Mouse (Mus musculus) hindbrain, postnatal 0 days (tissue): ENCODE measurements at regions not wholly inside any gene's neighbourhood (a gene's known extent, or its start where the extent isn't known, plus 50 kb on each side); places are given as distances from the start of the nearest gene placed in this dataset.

Source experiments
- ATAC-seq: fragments of 200-750 bp; cut with Nextera tagmentation; 2 replicates; pipeline ENCODE4 v1.8.0; 2017; ENCODE audit warnings: mild to moderate bottlenecking, moderate TSS enrichment, moderate library complexity
- DNase-seq: peaks from one replicate; pipeline ENCODE4 v3.0.0-alpha.2; 2015; ENCODE audit warnings: low spot score
- H3K27ac ChIP-seq: fragments of 300-500 bp; sonication (generic); 2 replicates; pipeline ENCODE4 v1.5.1; 2014; ENCODE audit warnings: mild to moderate bottlenecking
- H3K27me3 ChIP-seq: fragments of 300-500 bp; sonication (generic); 2 replicates; pipeline ENCODE4 v1.6.1; 2014; ENCODE audit warnings: low read length, mixed read lengths; ENCODE audit not compliant: insufficient read depth
- H3K36me3 ChIP-seq: fragments of 300-500 bp; sonication (generic); 2 replicates; pipeline ENCODE4 v1.6.1; 2014; ENCODE audit warnings: low read length, mixed read lengths; ENCODE audit not compliant: insufficient read depth
- H3K4me1 ChIP-seq: fragments of 300-500 bp; sonication (generic); 2 replicates; pipeline ENCODE4 v1.6.1; 2014; ENCODE audit warnings: antibody characterized with exemption, low read length, mixed read lengths; ENCODE audit not compliant: insufficient read depth
- H3K4me2 ChIP-seq: fragments of 300-500 bp; sonication (generic); 2 replicates; pipeline ENCODE4 v1.6.1; 2014; ENCODE audit warnings: low read depth, mild to moderate bottlenecking, low read length, moderate library complexity, mixed read lengths
- H3K4me3 ChIP-seq: fragments of 300-500 bp; sonication (generic); 2 replicates; pipeline ENCODE4 v1.5.1; 2014; ENCODE audit warnings: low read length
- H3K9ac ChIP-seq: fragments of 300-500 bp; sonication (generic); replicated peaks from 2 replicates; pipeline ENCODE4 v1.6.1; 2014; ENCODE audit warnings: mild to moderate bottlenecking, low read length, moderate library complexity, mixed read lengths
- H3K9me3 ChIP-seq: fragments of 300-500 bp; sonication (generic); 2 replicates; pipeline ENCODE4 v1.6.1; 2016; ENCODE audit warnings: low read length, mixed read lengths
- CTCF ChIP-seq: IDR thresholded peaks from 2 replicates; pipeline ENCODE4 v1.5.1; 2016; ENCODE audit warnings: antibody characterized with exemption, control low read depth, low read depth
- WGBS: fragments of 180-500 bp; shearing (Covaris S2); extraction: QIAGEN DNeasy Blood & Tissue Kit; methylation state at CpG from one replicate; pipeline ENCODE4 v1.1.7; 2014; 5-methylcytosine and 5-hydroxymethylcytosine counted together

DNA sequence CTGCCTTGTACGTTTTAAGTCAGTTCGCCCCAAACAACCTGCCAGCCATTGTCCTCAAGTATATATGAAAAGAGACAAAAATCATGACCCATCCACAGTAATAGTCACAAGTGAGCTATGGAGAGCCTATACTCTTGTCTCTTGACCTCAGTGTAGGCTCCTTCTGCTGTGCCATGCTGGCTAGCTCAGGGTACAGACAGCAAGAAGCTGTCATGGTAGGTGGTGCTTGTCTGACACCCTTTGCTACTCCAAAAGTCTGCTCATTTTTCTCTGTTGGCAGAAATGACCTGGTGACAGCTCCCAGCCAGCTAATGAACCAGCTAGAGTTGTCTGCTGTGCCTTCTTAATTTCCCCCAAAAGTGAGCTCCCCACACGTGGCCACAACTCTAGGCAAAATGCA is 75.3 kb upstream of the Tenm4 start:
- no peak for TF ChIP-seq CTCF
- Histone ChIP-seq H3K4me3 (no peak overlapping the region), H3K9ac (no peak overlapping the region), H3K36me3 (no peaks in the 10 kb centered on the region), H3K4me1 (no peaks in the 10 kb centered on the region), H3K9me3 (no peaks in the 10 kb centered on the region), H3K4me2 (no peak overlapping the region), H3K27ac (no peak overlapping the region), H3K27me3 (no peaks in the 10 kb centered on the region)
- DNase-seq (no peak), ATAC-seq (no peak)
- 79% methylated on average over 3 of the region's 3 CpGs for WGBS

DNA sequence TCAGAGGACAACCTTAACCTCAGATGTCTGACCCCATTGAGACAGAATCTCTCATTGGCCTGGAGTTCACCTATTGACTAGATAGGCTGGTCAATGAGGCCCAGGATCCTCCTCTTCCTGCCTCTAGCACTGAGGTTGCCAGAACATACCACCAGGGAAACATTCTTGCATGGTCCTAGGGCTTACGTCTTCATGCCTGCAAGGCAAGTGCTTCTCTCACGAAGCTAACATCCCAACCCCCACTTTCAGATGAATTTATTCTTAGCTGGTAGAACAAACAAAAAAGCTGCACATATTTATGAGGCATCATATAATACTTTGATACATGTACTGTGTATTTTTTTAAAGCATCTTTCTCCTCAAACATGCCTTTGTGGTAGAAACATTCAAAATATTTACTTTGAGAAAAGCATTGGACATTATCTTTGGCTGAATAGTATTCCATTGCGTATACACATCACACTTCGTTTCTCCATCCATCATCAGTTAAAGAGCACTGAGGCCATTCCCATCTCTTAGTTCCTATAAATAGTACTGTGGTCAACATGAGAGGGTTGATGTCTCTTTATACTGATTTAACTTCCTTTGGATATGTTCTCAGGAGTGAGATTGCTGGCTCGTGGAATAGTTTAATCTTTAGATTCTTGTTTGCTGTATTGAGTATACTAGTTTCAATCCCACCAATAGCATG is 72.2 kb upstream of the Tenm4 start:
- TF ChIP-seq CTCF = no peak
- no peak overlapping the region for H3K9ac ChIP-seq

DNA sequence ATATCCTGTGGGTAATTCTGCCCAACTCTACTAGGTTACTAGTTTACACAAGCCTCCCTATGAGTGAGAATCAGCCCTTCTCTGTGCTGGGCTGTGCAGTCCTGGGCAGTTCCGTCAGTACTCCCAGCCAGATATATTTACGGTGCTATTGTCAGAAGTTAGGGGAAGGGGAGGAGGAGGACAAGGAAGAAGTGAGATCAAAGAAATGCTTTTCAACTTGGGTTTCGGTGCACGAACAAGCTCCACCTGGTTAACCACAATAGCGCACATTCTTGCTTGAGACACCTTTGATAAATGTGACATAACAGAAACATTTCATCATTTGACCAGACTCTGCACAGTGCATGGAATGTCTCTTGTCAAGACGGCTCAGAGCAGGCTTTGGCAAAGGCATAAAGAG is 68.3 kb upstream of the Tenm4 start:
- H3K4me3 ChIP-seq = no peak overlapping the region
- no peak for TF ChIP-seq CTCF
- no peak overlapping the region for H3K9ac ChIP-seq
- no peaks in the 10 kb centered on the region for H3K27me3 ChIP-seq
- H3K9me3 ChIP-seq = no peaks in the 10 kb centered on the region
- H3K27ac ChIP-seq = no peak overlapping the region
- WGBS = 77% methylated on average over 6 of the region's 6 CpGs
- no peaks in the 10 kb centered on the region for H3K4me1 ChIP-seq
- no peaks in the 10 kb centered on the region for H3K36me3 ChIP-seq
- no peak for ATAC-seq
- H3K4me2 ChIP-seq = no peak overlapping the region
- DNase-seq = no peak

More for the DNA sequence above, 72.2 kb upstream of the Tenm4 start:
- DNase-seq (no peak), ATAC-seq (no peak)
- no peaks in the 10 kb centered on the region for H3K36me3 ChIP-seq
- no peak overlapping the region for H3K4me3 ChIP-seq
- WGBS = 86% methylated on average over 5 of the region's 5 CpGs
- no peaks in the 10 kb centered on the region for H3K27me3 ChIP-seq
- no peak overlapping the region for H3K27ac ChIP-seq
- H3K4me2 ChIP-seq = no peak overlapping the region
- H3K4me1 ChIP-seq = no peaks in the 10 kb centered on the region
- no peaks in the 10 kb centered on the region for H3K9me3 ChIP-seq

DNA sequence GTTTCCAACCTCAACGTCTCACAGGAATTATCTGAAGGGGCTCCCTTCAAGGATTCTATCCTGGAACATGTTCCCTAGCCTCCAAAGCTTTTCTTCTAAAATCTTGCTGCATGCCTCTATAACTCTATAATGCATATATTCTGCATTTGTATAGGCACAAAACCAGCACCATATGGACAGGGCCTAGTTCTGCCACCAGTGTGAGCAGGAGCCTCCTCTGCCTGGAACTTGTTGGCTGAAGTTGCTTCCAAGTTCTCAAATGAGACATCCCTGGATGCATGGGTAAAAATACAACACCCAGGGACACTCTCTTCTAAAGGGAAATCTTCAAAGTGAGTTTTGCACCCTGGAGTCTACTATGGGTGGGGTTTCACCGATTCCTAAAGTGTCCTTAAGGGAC is 62.3 kb upstream of the Tenm4 start:
- no peak overlapping the region for H3K9ac ChIP-seq
- DNase-seq = no peak
- H3K4me3 ChIP-seq = no peak overlapping the region
- no peaks in the 10 kb centered on the region for H3K27me3 ChIP-seq
- no peaks in the 10 kb centered on the region for H3K36me3 ChIP-seq
- no peaks in the 10 kb centered on the region for H3K9me3 ChIP-seq
- no peaks in the 10 kb centered on the region for H3K4me1 ChIP-seq
- no peak overlapping the region for H3K4me2 ChIP-seq
- H3K27ac ChIP-seq = no peak overlapping the region
- no peak for ATAC-seq
- TF ChIP-seq CTCF = no peak
- WGBS = 79% methylated on average over 2 of the region's 2 CpGs

GRCm38 (mm10) chr7:96120142-96120541 is 50.9 kb upstream of the Tenm4 start:
- Histone ChIP-seq H3K9ac (no peak overlapping the region), H3K4me2 (no peak overlapping the region), H3K27ac (no peak overlapping the region), H3K4me1 (no peaks in the 10 kb centered on the region), H3K27me3 (no peaks in the 10 kb centered on the region), H3K9me3 (no peaks in the 10 kb centered on the region), H3K4me3 (no peak overlapping the region), H3K36me3 (no peaks in the 10 kb centered on the region)
- DNase-seq (no peak), ATAC-seq (no peak)
- no peak for TF ChIP-seq CTCF
- 74% methylated on average over 8 of the region's 8 CpGs for WGBS
